Mouse (Mus musculus): ENCODE data around the gene Arl15.

DNA sequence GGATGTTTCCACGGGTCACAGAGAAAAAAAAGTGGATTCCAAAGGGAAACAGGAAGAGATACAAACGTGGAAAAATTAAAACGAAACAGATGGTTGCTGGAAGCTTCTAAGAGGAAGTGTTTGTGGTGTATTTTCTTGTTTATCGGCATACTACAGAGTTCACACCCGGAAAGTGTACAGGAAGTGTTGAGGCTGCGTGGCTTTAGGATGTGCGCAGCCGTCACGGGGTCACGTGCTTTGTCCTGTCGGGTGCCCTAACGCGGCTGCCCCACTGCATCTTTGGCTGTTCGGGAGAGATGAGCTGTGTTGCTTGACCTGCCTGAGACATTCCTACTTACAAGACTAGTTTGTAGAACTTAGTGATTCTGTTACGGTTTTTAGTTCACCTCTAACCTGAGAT lies 76.1 kb downstream of the Arl15 start:
- no peak for TF ChIP-seq CTCF (IDR thresholded peaks at IDR 0.05; ENCODE audit: low read depth)
- TF ChIP-seq EP300 (IDR thresholded peaks at IDR 0.05; ENCODE audit: low read depth), result no peak; the same call in 1 of the 2 replicates
